Mouse (Mus musculus): ENCODE measurements around the gene Apln. TPM values are rescaled to one million over a fixed set of nuclear protein-coding genes. Genes with fewer than 3 reads are reported as not detected.
A peak's percentile ranks its signal among the peaks of the same experiment; 100 is the strongest.

Gene Apln
- total and polyA plus RNA-seq, 2 experiments from 2014 or later, result 1.7 to 6.0 TPM

DNA sequence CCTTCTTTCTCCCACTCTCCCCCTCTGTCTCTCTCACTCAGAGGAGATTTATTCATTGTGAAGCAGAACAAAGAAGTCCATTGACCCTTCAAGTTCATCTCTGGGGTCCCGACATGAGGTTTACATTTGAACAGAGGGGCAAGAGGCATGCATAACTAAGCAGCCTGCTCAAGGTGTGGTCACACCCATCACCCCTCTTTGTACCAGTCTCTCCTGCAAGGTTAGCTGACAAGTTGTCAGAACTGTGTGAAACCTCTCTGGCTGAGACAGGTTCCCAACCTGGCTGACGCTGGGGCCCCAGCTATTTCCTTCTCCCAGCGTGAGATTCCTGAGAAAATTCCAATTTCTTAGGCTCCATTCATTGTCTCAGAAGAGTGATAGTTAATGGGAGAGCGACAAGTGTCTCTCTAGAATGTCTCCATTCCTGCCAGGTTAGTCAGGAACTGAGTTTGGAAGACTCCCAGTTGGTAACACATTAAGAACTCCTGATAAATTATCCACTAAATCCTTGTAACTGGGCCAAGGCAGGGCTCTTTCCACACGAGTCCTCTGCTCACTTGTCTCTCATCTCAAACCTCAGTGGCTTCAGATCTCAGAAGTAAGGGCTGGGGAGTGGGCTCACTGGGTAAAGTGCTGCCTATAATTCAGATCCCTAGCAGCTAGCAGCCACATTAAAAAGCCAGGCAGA is 29.7 kb upstream of the Apln start:
- H3K4me3 ChIP-seq (ENCODE audit: low read depth, low read length), result no peak overlapping the region
- no peaks in the 10 kb centered on the region for H3K9me3 ChIP-seq (ENCODE audit: low read length)
- DNase-seq (no peak), ATAC-seq (no peak)
- no peak for TF ChIP-seq CTCF (IDR thresholded peaks at IDR 0.05; ENCODE audit: low read depth)
- H3K9ac ChIP-seq, result no peak overlapping the region
- 34% methylated on average over 5 of the region's 5 CpGs for WGBS
- no peak overlapping the region for H3K27ac ChIP-seq (ENCODE audit: low read depth, low read length)
- no peak overlapping the region for H3K4me2 ChIP-seq (ENCODE audit: low read depth)
- no peaks in the 10 kb centered on the region for H3K4me1 ChIP-seq (ENCODE audit: insufficient read depth)
- no peaks in the 10 kb centered on the region for H3K27me3 ChIP-seq (ENCODE audit: insufficient read depth, low read length)
- H3K36me3 ChIP-seq (ENCODE audit: insufficient read depth), result no peaks in the 10 kb centered on the region

DNA sequence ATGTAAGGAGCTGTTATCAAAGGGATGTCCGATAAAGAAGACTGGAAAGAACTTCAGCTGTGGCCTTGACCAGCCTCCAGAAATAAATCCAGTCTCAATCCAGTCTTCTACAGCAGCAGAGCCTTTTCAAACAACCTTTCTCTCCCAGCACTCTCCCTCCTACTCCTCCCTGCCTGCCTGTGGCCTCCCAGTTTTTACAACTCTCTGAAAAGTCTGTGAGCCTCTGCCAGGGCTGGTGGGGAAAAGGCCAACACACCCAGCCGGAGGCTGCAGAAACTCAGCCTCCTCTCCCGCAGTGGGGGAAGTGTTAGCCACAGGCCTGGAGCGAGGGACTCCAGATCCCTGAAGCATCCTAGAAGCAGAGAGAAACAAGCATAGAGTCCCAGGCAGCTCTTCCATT is 27.8 kb upstream of the Apln start:
- H3K27ac ChIP-seq (ENCODE audit: low read depth, low read length), result no peak overlapping the region
- no peak overlapping the region for H3K4me3 ChIP-seq (ENCODE audit: low read depth, low read length)
- H3K9ac ChIP-seq, result no peak overlapping the region
- H3K4me2 ChIP-seq (ENCODE audit: low read depth), result no peak overlapping the region
- 68% methylated on average over 4 of the region's 4 CpGs for WGBS
- H3K9me3 ChIP-seq (ENCODE audit: low read length), result no peaks in the 10 kb centered on the region
- no peaks in the 10 kb centered on the region for H3K27me3 ChIP-seq (ENCODE audit: insufficient read depth, low read length)
- no peaks in the 10 kb centered on the region for H3K4me1 ChIP-seq (ENCODE audit: insufficient read depth)
- ATAC-seq (no peak), DNase-seq (no peak)
- TF ChIP-seq CTCF (IDR thresholded peaks at IDR 0.05; ENCODE audit: low read depth), result no peak
- H3K36me3 ChIP-seq (ENCODE audit: insufficient read depth), result no peaks in the 10 kb centered on the region

- WGBS, result 33% methylated on average over 31 of the region's 31 CpGs
- Histone ChIP-seq H3K27me3 (ENCODE audit: insufficient read depth, low read length) (no peaks in the 10 kb centered on the region), H3K9me3 (ENCODE audit: low read length) (no peaks in the 10 kb centered on the region), H3K9ac (0 out of 2 replicates have a peak overlapping the region, but pooled peaks have one; percentile 22), H3K4me1 (ENCODE audit: insufficient read depth) (no peaks in the 10 kb centered on the region), H3K36me3 (ENCODE audit: insufficient read depth) (no peaks in the 10 kb centered on the region), H3K27ac (ENCODE audit: low read depth, low read length) (peak overlapping the region; percentile 45), H3K4me2 (ENCODE audit: low read depth) (peak overlapping the region; percentile 47), H3K4me3 (ENCODE audit: low read depth, low read length) (peak overlapping the region; percentile 24)
- ATAC-seq (peak; percentile 96), DNase-seq (peak; percentile 72)
- peak; percentile 33 for TF ChIP-seq CTCF (IDR thresholded peaks at IDR 0.05; ENCODE audit: low read depth)
These were observed 19.7 kb upstream of the Apln start for GRCm38 (mm10) chrX:48054186-48055015.

DNA sequence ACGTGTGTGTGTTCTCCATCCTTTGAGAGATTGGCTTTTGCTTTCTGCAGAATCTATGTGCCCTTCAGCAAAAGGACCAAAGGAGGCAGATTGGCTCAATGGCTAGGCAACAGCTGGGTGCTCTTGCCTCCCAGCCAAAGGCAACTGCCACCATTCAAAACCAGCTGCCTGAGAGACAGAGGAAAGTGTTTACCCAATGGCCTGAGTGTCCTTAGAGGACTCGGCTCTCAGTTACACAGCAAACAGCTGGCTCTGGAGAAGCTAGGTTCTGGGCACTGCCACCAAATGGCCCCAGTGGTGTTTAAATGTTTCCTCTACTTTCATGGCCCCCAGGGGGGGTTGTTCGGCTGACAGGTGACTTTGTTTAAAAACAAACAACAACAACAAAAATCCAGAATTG is 19.1 kb upstream of the Apln start:
- Histone ChIP-seq H3K9me3 (ENCODE audit: low read length) (no peaks in the 10 kb centered on the region), H3K4me2 (ENCODE audit: low read depth) (peak overlapping the region; percentile 47; the same call in 1 of the 2 replicates), H3K9ac (no peak overlapping the region), H3K27ac (ENCODE audit: low read depth, low read length) (no peak overlapping the region), H3K4me3 (ENCODE audit: low read depth, low read length) (no peak overlapping the region), H3K4me1 (ENCODE audit: insufficient read depth) (no peaks in the 10 kb centered on the region), H3K27me3 (ENCODE audit: insufficient read depth, low read length) (no peaks in the 10 kb centered on the region), H3K36me3 (ENCODE audit: insufficient read depth) (no peaks in the 10 kb centered on the region)
- 41% methylated on average over 3 of the region's 3 CpGs for WGBS
- no peak for TF ChIP-seq CTCF (IDR thresholded peaks at IDR 0.05; ENCODE audit: low read depth)
- peak; percentile 23 for ATAC-seq
- DNase-seq, result no peak

DNA sequence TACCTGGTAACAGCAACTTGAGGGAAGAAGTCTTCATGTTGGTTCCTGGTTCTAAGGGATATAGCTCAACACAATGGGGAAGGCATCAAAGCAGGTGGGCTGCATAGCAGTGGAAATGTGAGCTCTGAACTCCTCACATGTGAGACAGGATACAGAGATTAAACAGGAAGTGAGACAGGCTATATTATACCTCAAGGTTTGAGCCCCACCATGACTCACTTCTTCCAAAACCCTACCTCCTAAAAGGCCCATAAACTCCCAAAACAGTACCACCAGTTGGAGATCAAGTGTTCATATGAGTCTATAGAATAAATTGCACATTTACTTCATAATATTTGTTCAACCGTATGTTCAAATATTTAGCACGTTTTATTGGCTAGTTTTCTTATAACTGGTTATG is 11.7 kb upstream of the Apln start:
- Histone ChIP-seq H3K9ac (no peak overlapping the region), H3K4me2 (ENCODE audit: low read depth) (no peak overlapping the region), H3K27me3 (ENCODE audit: insufficient read depth, low read length) (no peaks in the 10 kb centered on the region), H3K27ac (ENCODE audit: low read depth, low read length) (no peak overlapping the region), H3K9me3 (ENCODE audit: low read length) (no peaks in the 10 kb centered on the region), H3K36me3 (ENCODE audit: insufficient read depth) (no peaks in the 10 kb centered on the region), H3K4me3 (ENCODE audit: low read depth, low read length) (no peak overlapping the region), H3K4me1 (ENCODE audit: insufficient read depth) (no peaks in the 10 kb centered on the region)
- ATAC-seq (no peak), DNase-seq (no peak)
- no peak for TF ChIP-seq CTCF (IDR thresholded peaks at IDR 0.05; ENCODE audit: low read depth)
- 74% methylated on average over 2 of the region's 2 CpGs for WGBS

DNA sequence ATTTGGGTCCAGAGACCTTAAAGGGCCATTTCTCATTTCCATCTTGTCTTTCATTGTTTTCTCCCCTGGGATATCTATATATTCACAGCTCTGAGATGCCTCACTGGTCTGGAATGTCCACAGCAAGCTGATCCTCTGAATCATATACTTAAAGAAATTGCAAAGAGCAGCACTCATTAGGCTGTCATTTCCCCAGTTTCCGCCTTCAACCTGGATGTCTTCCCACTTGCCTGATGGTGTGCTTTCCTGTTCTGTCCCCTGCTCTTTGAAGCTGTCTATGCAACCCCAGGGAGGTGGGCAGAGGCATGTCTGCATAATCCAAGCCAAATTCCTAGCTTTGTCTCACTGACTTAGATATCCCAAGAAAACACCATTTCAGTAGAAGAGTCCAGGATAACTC is 9.6 kb upstream of the Apln start:
- no peak overlapping the region for H3K4me3 ChIP-seq (ENCODE audit: low read depth, low read length)
- no peak for TF ChIP-seq CTCF (IDR thresholded peaks at IDR 0.05; ENCODE audit: low read depth)
- no peaks in the 10 kb centered on the region for H3K36me3 ChIP-seq (ENCODE audit: insufficient read depth)
- DNase-seq (no peak), ATAC-seq (no peak)
- H3K9ac ChIP-seq, result no peak overlapping the region
- no peaks in the 10 kb centered on the region for H3K27me3 ChIP-seq (ENCODE audit: insufficient read depth, low read length)
- no peak overlapping the region for H3K4me2 ChIP-seq (ENCODE audit: low read depth)
- H3K9me3 ChIP-seq (ENCODE audit: low read length), result no peaks in the 10 kb centered on the region
- no peaks in the 10 kb centered on the region for H3K4me1 ChIP-seq (ENCODE audit: insufficient read depth)
- WGBS, result 88% methylated on average over 1 of the region's 1 CpGs
- no peak overlapping the region for H3K27ac ChIP-seq (ENCODE audit: low read depth, low read length)

DNA sequence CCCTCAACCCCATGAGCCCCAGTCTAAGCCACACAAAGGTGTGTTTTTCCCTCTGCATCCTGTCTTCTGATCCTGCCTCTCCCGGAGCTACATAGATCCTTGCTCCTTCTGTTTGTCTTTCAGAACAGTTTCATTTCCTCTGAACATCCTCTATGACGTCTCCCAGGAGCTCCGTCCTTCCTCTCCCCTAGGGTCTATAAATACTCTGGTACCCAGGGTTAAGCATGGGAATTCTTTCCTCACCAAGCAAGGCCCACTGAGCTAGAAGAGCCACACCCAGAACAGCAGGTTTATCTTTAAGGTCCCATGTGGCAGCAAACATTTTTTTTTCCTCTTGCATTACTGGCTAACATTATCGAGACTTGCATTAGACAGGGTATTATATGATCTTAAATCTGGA is 8.1 kb upstream of the Apln start:
- Histone ChIP-seq H3K9me3 (ENCODE audit: low read length) (no peaks in the 10 kb centered on the region), H3K9ac (no peak overlapping the region), H3K27ac (ENCODE audit: low read depth, low read length) (no peak overlapping the region), H3K4me2 (ENCODE audit: low read depth) (no peak overlapping the region), H3K27me3 (ENCODE audit: insufficient read depth, low read length) (no peaks in the 10 kb centered on the region), H3K4me1 (ENCODE audit: insufficient read depth) (no peaks in the 10 kb centered on the region), H3K4me3 (ENCODE audit: low read depth, low read length) (no peak overlapping the region), H3K36me3 (ENCODE audit: insufficient read depth) (no peaks in the 10 kb centered on the region)
- 81% methylated on average over 4 of the region's 4 CpGs for WGBS
- ATAC-seq (no peak), DNase-seq (no peak)
- TF ChIP-seq CTCF (IDR thresholded peaks at IDR 0.05; ENCODE audit: low read depth), result no peak
